Mouse (Mus musculus) brain, embryonic 14.5 days (tissue): ENCODE measurements around the gene Cdhr3.

ENCODE experiments used
- CTCF ChIP-seq: fragments of 200-500 bp; IDR thresholded peaks from 2 replicates; pipeline ENCODE4 v1.5.1; 2012; ENCODE audit warnings: inconsistent platforms, mild to moderate bottlenecking, moderate library complexity, borderline replicate concordance; ENCODE audit not compliant: insufficient read depth, insufficient read length; ENCODE audit errors: extremely low read depth
- POLR2A ChIP-seq: fragments of 200-500 bp; IDR thresholded peaks from 2 replicates; pipeline ENCODE4 v1.6.1; 2012; ENCODE audit warnings: mild to moderate bottlenecking, inconsistent platforms, borderline replicate concordance; ENCODE audit not compliant: poor library complexity, insufficient read depth, insufficient read length, severe bottlenecking; ENCODE audit errors: extremely low read depth

DNA sequence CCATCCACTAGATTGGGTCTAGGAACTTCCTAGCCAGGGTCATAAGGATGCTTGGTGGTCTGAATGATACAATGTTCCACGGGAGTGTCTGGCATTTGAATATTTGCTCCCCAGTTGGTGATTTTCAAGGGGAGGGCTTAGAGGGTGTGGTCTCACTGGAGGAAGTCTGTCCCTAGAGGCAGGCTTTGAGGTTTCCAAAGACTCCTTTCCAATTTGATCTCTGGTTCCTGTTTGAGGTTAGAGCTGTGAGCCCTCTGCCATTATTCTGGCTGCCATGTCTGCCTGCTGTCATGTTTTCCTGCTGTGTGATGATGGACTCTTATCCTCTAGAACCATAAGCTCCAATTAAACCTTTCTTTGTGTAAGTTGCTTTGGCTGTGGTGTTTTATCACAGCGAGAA, 29.4 kb downstream of the Cdhr3 start:
- TF ChIP-seq CTCF (no peak), POLR2A (no peak)
